Mouse (Mus musculus) thymus, postnatal 10 days (tissue): ENCODE measurements around the gene Kcnip4.

Experiments
- DNase-seq, 2 experiments: peaks; one replicate each; pipeline ENCODE4 v3.0.0; 2021; ENCODE audit warnings: low spot score in 2 of 2

Kcnip4 gene

DNA sequence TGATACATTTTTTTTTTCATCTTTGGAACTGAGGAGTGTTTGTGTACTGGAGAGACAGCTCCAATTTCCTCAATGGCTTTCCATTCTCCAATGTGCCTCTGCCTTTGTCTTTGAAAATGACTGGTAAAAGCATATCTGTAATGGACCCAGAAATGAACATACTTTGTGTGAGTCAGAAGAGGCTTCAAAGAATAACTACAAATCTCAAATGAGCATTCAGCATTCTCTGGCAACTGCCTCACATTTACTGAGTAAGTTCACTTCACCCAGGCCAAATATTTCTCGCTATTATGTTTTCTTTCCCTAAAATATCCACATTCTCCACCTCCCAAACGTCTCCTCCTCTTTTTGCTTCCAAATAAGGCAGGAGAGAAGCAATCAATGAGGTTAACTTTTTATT, 646.6 kb downstream of the Kcnip4 start:
- DNase-seq = no peak

DNA sequence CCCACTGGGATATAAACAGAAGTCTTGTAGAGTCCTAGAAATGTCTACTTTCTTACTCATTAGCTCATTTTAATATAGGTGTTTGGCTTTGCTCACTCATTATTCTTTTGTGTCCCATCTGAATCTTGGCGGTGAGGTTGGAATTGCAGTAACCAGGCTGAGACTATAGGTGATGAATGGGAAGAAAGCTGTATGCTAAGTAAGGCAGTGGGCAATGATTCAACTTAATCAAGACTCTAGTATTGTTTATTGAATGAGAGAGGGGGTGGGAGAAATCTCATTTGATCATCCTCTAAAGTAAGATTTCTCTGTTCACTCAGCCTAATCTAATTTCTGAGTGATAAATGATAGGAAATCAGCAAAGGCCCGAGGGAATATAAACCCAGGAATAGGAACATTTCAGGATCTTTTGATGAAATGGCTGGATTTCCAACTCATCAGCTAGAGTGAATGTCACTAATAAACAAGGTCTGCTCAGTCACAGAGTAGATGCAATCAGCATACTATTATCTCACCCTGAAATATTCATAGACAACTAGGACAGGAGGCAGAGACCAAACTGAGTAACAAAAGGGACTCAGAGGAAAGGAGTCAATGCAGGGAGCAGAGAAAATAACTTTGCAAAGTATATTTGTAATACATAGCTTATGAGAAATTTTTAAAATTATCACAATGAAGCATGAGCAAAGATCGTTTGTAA, 660.3 kb downstream of the Kcnip4 start:
- no peak for DNase-seq

GRCm38 (mm10) chr5:48840971-48841370, 683.7 kb downstream of the Kcnip4 start:
- DNase-seq = no peak

DNA sequence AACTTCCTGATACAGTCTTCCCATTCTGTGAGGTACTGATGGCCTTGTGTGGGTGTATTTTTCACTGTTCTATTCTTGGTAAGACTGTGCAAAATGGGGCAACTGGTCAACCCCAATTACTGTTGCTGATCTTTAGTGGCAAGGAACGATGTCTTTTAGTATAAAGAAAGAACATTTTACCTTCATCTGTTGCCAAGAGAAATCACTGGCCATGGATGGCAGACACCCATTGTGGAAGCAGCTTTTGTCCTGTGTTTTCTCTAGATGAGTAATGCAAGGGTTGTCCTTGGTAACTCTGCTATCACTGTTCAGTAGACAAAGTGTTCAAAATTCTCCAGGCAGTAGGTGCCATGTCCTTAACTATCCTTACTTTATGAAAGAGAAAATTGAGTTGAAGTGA, 729.2 kb downstream of the Kcnip4 start:
- DNase-seq = no peak

GRCm38 (mm10) chr5:48779376-48779775, 745.3 kb downstream of the Kcnip4 start:
- DNase-seq = no peak

DNA sequence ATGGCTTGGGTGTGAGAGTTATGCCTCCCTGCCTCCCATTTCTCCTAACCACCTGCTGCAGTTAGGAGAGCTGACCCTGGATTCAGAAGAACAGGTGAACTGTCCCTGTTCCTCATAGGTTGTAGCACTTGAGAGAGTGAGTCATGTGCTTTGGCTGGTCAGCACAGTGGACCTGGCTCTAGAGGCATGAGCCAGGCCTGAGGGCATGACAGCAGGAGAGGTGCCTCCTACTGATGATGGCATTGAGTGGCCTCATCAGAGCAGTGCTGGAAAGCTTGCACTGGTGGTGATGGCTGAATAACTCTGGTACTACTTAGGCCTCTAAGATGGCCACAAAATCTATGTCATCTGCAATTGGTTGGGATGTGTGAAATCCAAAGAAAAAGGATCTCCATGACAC, 776.1 kb downstream of the Kcnip4 start:
- DNase-seq = no peak

DNA sequence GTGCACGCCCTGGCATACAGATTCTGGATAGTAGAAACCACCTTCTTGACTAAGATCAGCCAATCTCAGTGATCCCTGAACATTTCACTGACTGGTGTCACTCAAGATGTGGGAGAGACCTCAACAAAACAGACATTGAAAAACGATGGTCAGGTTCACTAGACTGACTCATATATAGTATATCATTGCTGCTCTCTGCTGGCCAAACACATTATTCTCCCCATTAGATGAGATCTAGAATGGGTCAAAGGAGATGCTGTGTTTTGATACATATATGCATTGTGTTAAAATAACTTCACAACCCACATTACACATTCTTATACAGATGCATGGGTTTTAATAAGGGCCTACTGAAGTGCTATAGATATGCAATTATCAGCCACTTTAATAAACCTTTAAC, 787.1 kb downstream of the Kcnip4 start:
- DNase-seq = no peak

DNA sequence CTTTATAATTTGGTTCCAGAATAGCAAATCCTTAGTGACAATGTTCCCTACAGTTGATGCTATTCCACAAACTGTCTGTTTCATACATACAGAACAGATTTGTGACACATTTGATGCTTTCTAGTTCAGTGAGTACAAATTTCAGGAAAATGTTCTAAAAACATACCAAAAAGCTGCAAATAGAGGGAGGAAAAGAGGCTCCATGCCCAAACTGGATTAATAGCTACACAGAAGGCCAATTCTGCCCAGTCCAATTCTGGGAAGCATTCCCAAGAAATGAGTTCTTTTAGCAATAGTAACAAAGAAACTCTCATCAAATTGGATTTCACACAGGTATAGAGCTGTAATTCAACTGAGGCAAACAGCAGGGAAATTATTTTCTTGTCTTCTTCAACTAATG, 806.5 kb downstream of the Kcnip4 start:
- no peak for DNase-seq

GRCm38 (mm10) chr5:48705997-48706396, 818.7 kb downstream of the Kcnip4 start:
- no peak for DNase-seq

- DNase-seq = no peak
Measured at GRCm38 (mm10) chr5:48687068-48687467, 837.6 kb downstream of the Kcnip4 start.

DNA sequence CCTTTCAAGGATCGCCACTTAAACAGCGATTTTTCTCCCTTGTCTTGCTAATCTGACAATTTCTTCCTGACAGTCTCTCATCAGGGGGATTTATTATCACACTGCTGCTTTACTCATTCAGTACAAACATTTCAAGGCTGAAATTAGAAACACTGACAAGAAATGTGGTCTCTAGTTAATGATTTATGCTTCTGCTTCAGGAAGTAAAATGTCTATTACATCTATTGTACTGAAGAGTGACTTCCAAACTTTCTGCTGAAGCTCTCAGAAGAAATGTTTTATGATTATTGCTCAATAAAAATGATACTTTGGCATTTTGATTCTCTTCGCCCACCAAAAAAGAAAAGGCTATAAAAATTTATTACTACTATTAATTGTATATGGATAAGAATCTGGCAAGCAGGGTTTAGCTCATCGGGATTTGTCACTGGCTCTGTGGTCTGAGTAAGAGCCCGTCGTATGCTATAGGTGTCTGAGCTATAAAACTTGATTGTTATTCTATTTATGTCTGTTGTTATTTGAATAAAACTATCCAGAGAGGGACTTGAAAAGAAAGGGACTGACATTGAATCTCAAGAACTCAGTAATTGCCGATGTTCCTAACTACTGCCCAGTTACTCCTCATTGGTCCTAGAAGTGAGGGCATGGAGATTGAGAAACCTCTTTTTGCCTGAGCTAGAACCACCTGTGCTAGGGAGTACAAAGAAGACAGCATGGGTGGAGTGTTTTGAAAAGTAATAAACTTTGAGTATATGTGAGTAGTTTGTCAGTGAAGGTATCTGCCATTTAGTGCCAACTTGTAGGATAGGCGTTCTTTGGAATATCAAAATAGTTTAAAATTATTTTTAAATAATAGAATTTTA, 844.7 kb downstream of the Kcnip4 start:
- no peak for DNase-seq

- DNase-seq = no peak
Measured at GRCm38 (mm10) chr5:48662504-48662903, 862.2 kb downstream of the Kcnip4 start.

GRCm38 (mm10) chr5:48659975-48660374, 864.7 kb downstream of the Kcnip4 start:
- no peak for DNase-seq

DNA sequence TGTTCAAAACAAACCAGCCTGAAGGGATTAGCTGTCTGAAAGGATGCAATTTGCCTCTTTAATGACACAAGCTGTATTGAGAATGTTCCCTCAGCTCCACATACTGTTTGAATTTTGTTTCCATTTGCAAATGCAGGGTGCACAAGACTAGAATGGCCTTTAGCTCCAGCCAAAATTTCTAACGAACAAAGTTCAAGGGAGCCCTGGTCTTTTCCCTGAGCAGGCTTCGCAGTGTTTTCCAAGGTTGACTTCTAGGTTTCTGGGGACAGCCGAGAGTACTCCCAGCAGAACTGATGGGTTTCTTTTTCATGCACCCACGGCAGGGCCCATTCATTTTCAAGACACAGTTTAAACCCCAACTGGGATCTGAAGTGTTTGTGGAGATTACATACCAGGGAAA, 874.2 kb downstream of the Kcnip4 start:
- no peak for DNase-seq

- DNase-seq = no peak
Measured at GRCm38 (mm10) chr5:48636675-48637074, 888.0 kb downstream of the Kcnip4 start.

DNA sequence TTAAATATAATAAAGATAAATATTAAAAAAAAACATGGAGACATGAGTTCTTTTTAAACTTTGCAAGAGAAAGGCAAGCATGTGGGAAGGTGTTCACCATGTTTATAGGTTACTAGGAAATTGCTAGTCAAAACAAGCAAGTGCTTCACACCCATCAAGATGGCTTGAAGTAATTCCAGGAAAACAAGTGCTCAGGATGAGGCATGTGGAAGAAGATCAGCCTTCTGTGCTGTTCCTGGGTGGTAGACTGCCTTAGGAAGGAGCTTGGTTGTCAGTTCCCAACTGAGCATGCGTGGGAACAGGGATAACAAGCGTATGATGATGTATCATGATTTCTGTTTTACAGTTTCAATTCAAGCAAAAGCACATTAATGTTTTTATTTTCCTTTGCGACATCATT, 891.1 kb downstream of the Kcnip4 start:
- DNase-seq = no peak

DNA sequence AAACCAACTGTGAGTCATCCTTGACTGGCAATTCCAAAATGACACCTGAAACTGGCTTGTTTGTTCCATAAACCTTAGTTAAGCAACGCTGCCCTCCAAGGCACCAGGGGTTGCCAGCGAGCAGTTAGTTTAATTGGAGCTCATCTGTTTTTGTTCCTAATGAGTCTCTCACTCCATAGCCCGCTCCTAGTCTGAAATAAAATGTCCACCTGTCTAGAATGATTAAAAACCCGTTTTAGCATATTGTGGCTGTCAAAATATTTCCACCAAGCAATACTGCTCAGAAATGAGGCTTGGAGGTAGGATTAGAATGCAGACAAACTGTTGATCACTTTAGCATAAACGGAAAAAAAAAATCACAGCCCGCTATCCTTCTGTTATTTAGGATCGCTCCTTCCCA, 901.3 kb downstream of the Kcnip4 start:
- DNase-seq = no peak

DNA sequence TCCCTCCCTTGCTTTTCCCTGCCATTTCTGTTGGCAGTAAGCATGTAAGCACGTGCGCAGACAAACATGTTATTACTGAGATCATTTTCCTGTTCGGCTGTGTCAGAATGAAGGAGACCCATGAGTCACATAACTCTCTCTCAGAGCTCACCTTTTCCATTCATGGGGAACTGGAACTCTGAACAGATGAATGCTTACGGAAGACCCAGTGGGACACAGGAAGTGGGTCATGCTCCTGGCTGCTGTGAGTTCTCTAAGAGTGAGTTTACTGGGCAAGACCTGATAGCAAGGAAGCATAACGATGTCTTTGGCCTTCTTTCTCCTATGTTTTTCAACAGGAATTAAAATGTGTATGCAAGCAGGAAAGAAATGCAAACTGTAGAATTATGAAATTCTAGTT, 917.8 kb downstream of the Kcnip4 start:
- DNase-seq = no peak

GRCm38 (mm10) chr5:48606281-48606680, 918.4 kb downstream of the Kcnip4 start:
- DNase-seq = no peak

GRCm38 (mm10) chr5:48599481-48600040, 925.1 kb downstream of the Kcnip4 start:
- DNase-seq = no peak

- DNase-seq = no peak
Measured at GRCm38 (mm10) chr5:48588014-48588413, 936.7 kb downstream of the Kcnip4 start.

DNA sequence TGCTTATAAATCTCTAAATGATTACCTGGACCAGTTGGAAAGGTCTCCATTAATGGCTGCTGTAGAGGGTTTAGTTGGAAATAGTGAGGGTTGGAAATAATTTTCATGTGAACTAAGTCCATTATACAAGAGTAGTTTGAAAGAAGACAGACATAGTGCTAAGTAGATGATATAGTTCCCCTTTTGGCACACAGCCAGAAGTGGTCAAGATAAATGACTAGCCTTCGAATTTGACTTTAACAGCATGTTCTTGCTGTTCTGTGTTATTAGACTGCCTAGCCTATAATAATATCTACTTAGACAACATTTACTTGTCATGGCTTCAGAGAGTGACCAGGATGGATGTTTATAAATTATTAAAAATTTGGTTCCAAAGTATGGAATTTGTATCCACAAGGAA, 941.3 kb downstream of the Kcnip4 start:
- no peak for DNase-seq

GRCm38 (mm10) chr5:48563996-48564587, 960.6 kb downstream of the Kcnip4 start:
- no peak for DNase-seq
